16 mouse cellular contexts compared by ENCODE assay signal in genomic region chr17:59011546-59012307, GRCm38 (mm10). TPM values are rescaled to one million over a fixed set of nuclear protein-coding genes. Genes with fewer than 3 reads are reported as not detected.
DNase-seq lines count a peak whose midpoint lies in the region; ATAC-seq and TF ChIP-seq lines count a peak whose summit lies in the region.
"Had no signal": no experiment of that assay in that cellular context is flagged by ENCODE, and none has a peak within 500 bp of the region (broad histone marks: within the 10 kb centered on the region; RNA-seq: fewer than 3 reads in every experiment).

No protein-coding gene starts in this region.

- no peaks in the 10 kb centered on the region for H3K27me3 ChIP-seq in hindbrain, embryonic 15.5 days
- H3K27me3 ChIP-seq in hindbrain, embryonic 10.5 days (ENCODE audit: insufficient read depth, poor library complexity, severe bottlenecking): no peaks in the 10 kb centered on the region
- no peaks in the 10 kb centered on the region for H3K27me3 ChIP-seq in limb, embryonic 13.5 days
- H3K27me3 ChIP-seq in limb, embryonic 10.5 days (ENCODE audit: low read depth, poor library complexity, severe bottlenecking): no peaks in the 10 kb centered on the region
- no peaks in the 10 kb centered on the region for H3K27me3 ChIP-seq in liver, embryonic 16.5 days (ENCODE audit: control insufficient read depth, insufficient read depth, low read depth, low read length)
- no peaks in the 10 kb centered on the region for H3K27me3 ChIP-seq in forebrain, embryonic 15.5 days
- H3K27me3 ChIP-seq: midbrain, embryonic 15.5 days had no signal

- no peak for TF ChIP-seq CTCF in cortical plate, adult 2 months (IDR thresholded peaks at IDR 0.05; ENCODE audit: extremely low read depth, insufficient read depth, low read length)

- 0 out of 2 replicates have a peak overlapping the region, but pooled peaks have one; percentile 71 for H3K4me2 ChIP-seq in hindbrain, embryonic 15.5 days
- H3K4me2 ChIP-seq in limb, embryonic 13.5 days (replicated peaks): peak overlapping the region; percentile 72; the same call in 1 of the 2 replicates
- H3K4me2 ChIP-seq in liver, embryonic 16.5 days (ENCODE audit: low read depth, low read length): peak overlapping the region; percentile 80
- no peak overlapping the region for H3K4me2 ChIP-seq in forebrain, embryonic 15.5 days (replicated peaks)

- 0 out of 2 replicates have a peak, but pooled peaks cover 3% of the 10 kb centered on the region for H3K4me1 ChIP-seq in hindbrain, embryonic 15.5 days (replicated peaks)
- H3K4me1 ChIP-seq in hindbrain, embryonic 10.5 days (replicated peaks): peaks cover 4% of the 10 kb centered on the region
- peaks cover 6% of the 10 kb centered on the region; the same call in 1 of the 2 replicates for H3K4me1 ChIP-seq in limb, embryonic 13.5 days
- peaks cover 15% of the 10 kb centered on the region for H3K4me1 ChIP-seq in limb, embryonic 10.5 days
- H3K4me1 ChIP-seq in cortical plate, adult 2 months (ENCODE audit: control insufficient read depth, insufficient read depth, low read length): no peaks in the 10 kb centered on the region
- peaks cover 5% of the 10 kb centered on the region for H3K4me1 ChIP-seq in liver, embryonic 16.5 days (ENCODE audit: control insufficient read depth, low read depth, low read length)
- peaks cover 7% of the 10 kb centered on the region for H3K4me1 ChIP-seq in forebrain, embryonic 15.5 days
- H3K4me1 ChIP-seq: midbrain, embryonic 15.5 days had no signal

- ATAC-seq in hindbrain, embryonic 15.5 days (ENCODE audit: low FRiP score, low read depth): no peak
- no peak for ATAC-seq in limb, embryonic 13.5 days (ENCODE audit: low FRiP score, low read depth)
- peak; percentile 25; the same call in 1 of the 2 replicates for ATAC-seq in liver, embryonic 16.5 days (ENCODE audit: low read depth)
- no peak for ATAC-seq in forebrain, embryonic 15.5 days (replicated peaks)

- no peak for TF ChIP-seq POLR2A in cortical plate, adult 2 months (IDR thresholded peaks at IDR 0.05; ENCODE audit: extremely low read depth, insufficient read depth, low read length)

- H3K27ac ChIP-seq in hindbrain, embryonic 15.5 days (replicated peaks): no peak overlapping the region
- no peak overlapping the region for H3K27ac ChIP-seq in hindbrain, embryonic 10.5 days
- no peak overlapping the region for H3K27ac ChIP-seq in limb, embryonic 13.5 days
- no peak overlapping the region for H3K27ac ChIP-seq in limb, embryonic 10.5 days
- no peak overlapping the region for H3K27ac ChIP-seq in cortical plate, adult 2 months (ENCODE audit: insufficient read depth, low read length)
- no peak overlapping the region; the same call in 1 of the 2 replicates for H3K27ac ChIP-seq in liver, embryonic 16.5 days (ENCODE audit: low read length)
- no peak overlapping the region for H3K27ac ChIP-seq in forebrain, embryonic 15.5 days (replicated peaks)
- H3K27ac ChIP-seq: midbrain, embryonic 15.5 days had no signal

- H3K9ac ChIP-seq in hindbrain, embryonic 15.5 days: no peak overlapping the region
- no peak overlapping the region for H3K9ac ChIP-seq in limb, embryonic 13.5 days
- no peak overlapping the region for H3K9ac ChIP-seq in liver, embryonic 16.5 days (ENCODE audit: low read depth, low read length)
- H3K9ac ChIP-seq in forebrain, embryonic 15.5 days (replicated peaks): no peak overlapping the region

- no peaks in the 10 kb centered on the region for H3K9me3 ChIP-seq in hindbrain, embryonic 15.5 days
- no peaks in the 10 kb centered on the region for H3K9me3 ChIP-seq in hindbrain, embryonic 10.5 days
- no peaks in the 10 kb centered on the region for H3K9me3 ChIP-seq in limb, embryonic 13.5 days
- no peaks in the 10 kb centered on the region for H3K9me3 ChIP-seq in limb, embryonic 10.5 days (replicated peaks)
- H3K9me3 ChIP-seq in liver, embryonic 16.5 days (replicated peaks; ENCODE audit: control insufficient read depth, low read length): no peaks in the 10 kb centered on the region
- H3K9me3 ChIP-seq in forebrain, embryonic 15.5 days: no peaks in the 10 kb centered on the region
- H3K9me3 ChIP-seq: forebrain, embryonic 10.5 days; midbrain, embryonic 15.5 days had no signal

- 63% methylated on average over 13 of the region's 13 CpGs for WGBS in hindbrain, embryonic 15.5 days
- 79% methylated on average over 13 of the region's 13 CpGs for WGBS in hindbrain, embryonic 10.5 days
- WGBS in limb, embryonic 13.5 days: 82% methylated on average over 13 of the region's 13 CpGs
- WGBS in limb, embryonic 10.5 days: 89% methylated on average over 13 of the region's 13 CpGs
- 53% methylated on average over 13 of the region's 13 CpGs for WGBS in liver, embryonic 16.5 days (ENCODE audit: insufficient replicate concordance)
- WGBS in forebrain, embryonic 15.5 days: 53% methylated on average over 13 of the region's 13 CpGs

- no peak for DNase-seq in hindbrain, embryonic 10.5 days (ENCODE audit: low spot score)
- DNase-seq in limb, embryonic 10.5 days (ENCODE audit: low spot score): no peak
- no peak for DNase-seq in right cerebral cortex, adult 2 months (ENCODE audit: low spot score in 2 of 2)
- DNase-seq: cerebellum, adult 8-10 months; left cerebral cortex, postnatal 4 days; lung, postnatal 10 days; thymus, postnatal 14 days had no signal

- no peaks in the 10 kb centered on the region for H3K36me3 ChIP-seq in hindbrain, embryonic 15.5 days
- H3K36me3 ChIP-seq in hindbrain, embryonic 10.5 days: 0 out of 2 replicates have a peak, but pooled peaks cover 3% of the 10 kb centered on the region
- no peaks in the 10 kb centered on the region for H3K36me3 ChIP-seq in limb, embryonic 13.5 days
- no peaks in the 10 kb centered on the region for H3K36me3 ChIP-seq in limb, embryonic 10.5 days
- H3K36me3 ChIP-seq in liver, embryonic 16.5 days (ENCODE audit: control insufficient read depth, insufficient read depth): no peaks in the 10 kb centered on the region
- H3K36me3 ChIP-seq in forebrain, embryonic 15.5 days: no peaks in the 10 kb centered on the region
- H3K36me3 ChIP-seq: midbrain, embryonic 15.5 days had no signal

- H3K4me3 ChIP-seq in hindbrain, embryonic 15.5 days: no peak overlapping the region
- H3K4me3 ChIP-seq in hindbrain, embryonic 10.5 days: no peak overlapping the region
- no peak overlapping the region for H3K4me3 ChIP-seq in limb, embryonic 13.5 days
- no peak overlapping the region for H3K4me3 ChIP-seq in limb, embryonic 10.5 days
- peak overlapping the region; percentile 90; the same call in 1 of the 2 replicates for H3K4me3 ChIP-seq in cortical plate, adult 2 months (ENCODE audit: insufficient read depth, low read length)
- H3K4me3 ChIP-seq in liver, embryonic 16.5 days (ENCODE audit: low read depth, low read length): no peak overlapping the region
- no peak overlapping the region for H3K4me3 ChIP-seq in forebrain, embryonic 15.5 days

RNA-seq across cellular contexts. Expression of gene Nudt12, which starts 1.4 kb away (rescaled TPM):
- 4.1 and 5.7 TPM in 2 replicates for polyA plus RNA-seq in hindbrain, embryonic 15.5 days (2015; fragmentation: Nextera tagmentation; extraction: Ambion mirVana)
- polyA plus RNA-seq in hindbrain, embryonic 10.5 days (2016; fragmentation: Nextera tagmentation; extraction: Ambion mirVana): 6.1 and 8.9 TPM in 2 replicates
- polyA plus RNA-seq in limb, embryonic 13.5 days (2015; fragmentation: Nextera tagmentation; extraction: Ambion mirVana): 6.3 and 6.4 TPM in 2 replicates
- 6.8 TPM in 2 replicates for polyA plus RNA-seq in limb, embryonic 10.5 days (2016; fragmentation: Nextera tagmentation; extraction: Ambion mirVana)
- polyA plus RNA-seq in cortical plate, adult 2 months (2012; rRNA removed): 5.3 TPM in 2 replicates
- 3.4 and 4.8 TPM in 2 replicates for polyA plus RNA-seq in liver, embryonic 16.5 days (2015; fragmentation: Nextera tagmentation; extraction: Ambion mirVana)
- 2.7 and 3.6 TPM in 2 replicates for polyA plus RNA-seq in forebrain, embryonic 15.5 days (2015; fragmentation: Nextera tagmentation; extraction: Ambion mirVana)

RNA-seq across cellular contexts. Expression of gene Pdzph1, which starts 20.6 kb away (rescaled TPM):
- polyA plus RNA-seq in hindbrain, embryonic 15.5 days (2015; fragmentation: Nextera tagmentation; extraction: Ambion mirVana): 2.3 and 3.1 TPM in 2 replicates
- 16.9 and 18.6 TPM in 2 replicates for polyA plus RNA-seq in hindbrain, embryonic 10.5 days (2016; fragmentation: Nextera tagmentation; extraction: Ambion mirVana)
- 0.33 and 0.34 TPM in 2 replicates for polyA plus RNA-seq in limb, embryonic 13.5 days (2015; fragmentation: Nextera tagmentation; extraction: Ambion mirVana)
- polyA plus RNA-seq in limb, embryonic 10.5 days (2016; fragmentation: Nextera tagmentation; extraction: Ambion mirVana): not detected in 2 replicates
- 9.3 and 10.5 TPM in 2 replicates for polyA plus RNA-seq in cortical plate, adult 2 months (2012; rRNA removed)
- polyA plus RNA-seq in liver, embryonic 16.5 days (2015; fragmentation: Nextera tagmentation; extraction: Ambion mirVana): 0.09 and 0.17 TPM in 2 replicates
- 8.2 and 8.3 TPM in 2 replicates for polyA plus RNA-seq in forebrain, embryonic 15.5 days (2015; fragmentation: Nextera tagmentation; extraction: Ambion mirVana)
- polyA plus RNA-seq: heart, embryonic 16.5 days; stomach, embryonic 16.5 days had no signal
